Mouse (Mus musculus) stomach, postnatal 0 days (tissue): ENCODE measurements around the gene Zim1. TPM values are rescaled to one million over a fixed set of nuclear protein-coding genes. Genes with fewer than 3 reads are reported as not detected.

Experiments used
- ATAC-seq: fragments of 200-750 bp; cut with Nextera tagmentation; 2 replicates; pipeline ENCODE4 v1.8.0; 2017; ENCODE audit not compliant: low FRiP score, low TSS enrichment
- DNase-seq: peaks from one replicate; pipeline ENCODE4 v3.0.0-alpha.2; 2016; ENCODE audit warnings: low spot score
- H3K27ac ChIP-seq: fragments of 300-500 bp; sonication (generic); replicated peaks from 2 replicates; pipeline ENCODE4 v1.5.1; 2014; ENCODE audit warnings: mild to moderate bottlenecking, control low read depth
- H3K27me3 ChIP-seq: fragments of 300-500 bp; sonication (generic); 2 replicates; pipeline ENCODE4 v1.6.1; 2014; ENCODE audit warnings: low read length; ENCODE audit not compliant: control insufficient read depth, insufficient read depth
- H3K36me3 ChIP-seq: fragments of 300-500 bp; sonication (generic); 2 replicates; pipeline ENCODE4 v1.6.1; 2014; ENCODE audit warnings: low read length, mixed read lengths; ENCODE audit not compliant: control insufficient read depth, insufficient read depth
- H3K4me1 ChIP-seq: fragments of 300-500 bp; sonication (generic); replicated peaks from 2 replicates; pipeline ENCODE4 v1.6.1; 2014; ENCODE audit warnings: antibody characterized with exemption; ENCODE audit not compliant: control insufficient read depth, insufficient read depth
- H3K4me2 ChIP-seq: fragments of 300-500 bp; sonication (generic); replicated peaks from 2 replicates; pipeline ENCODE4 v1.6.1; 2014; ENCODE audit warnings: low read depth, mild to moderate bottlenecking, control low read depth, moderate library complexity
- H3K4me3 ChIP-seq: fragments of 300-500 bp; sonication (generic); 2 replicates; pipeline ENCODE4 v1.5.1; 2014; ENCODE audit warnings: low read depth, low read length, control low read depth
- H3K9ac ChIP-seq: fragments of 300-500 bp; sonication (generic); 2 replicates; pipeline ENCODE4 v1.6.1; 2014; ENCODE audit warnings: mild to moderate bottlenecking, low read length, control low read depth, mixed read lengths
- H3K9me3 ChIP-seq: fragments of 300-500 bp; sonication (generic); 2 replicates; pipeline ENCODE4 v1.6.1; 2016; ENCODE audit warnings: low read length; ENCODE audit not compliant: control insufficient read depth
- CTCF ChIP-seq: IDR thresholded peaks from 2 replicates; pipeline ENCODE4 v1.5.1; 2016; ENCODE audit warnings: antibody characterized with exemption, low read depth, mild to moderate bottlenecking, moderate library complexity
- EP300 ChIP-seq: optimal IDR thresholded peaks from 2 replicates; pipeline ENCODE3; 2016; ENCODE audit warnings: antibody characterized with exemption
- WGBS: fragments of 180-500 bp; shearing (Covaris S2); extraction: QIAGEN DNeasy Blood & Tissue Kit; methylation state at CpG from one replicate; pipeline ENCODE4 v1.1.7; 2014; 5-methylcytosine and 5-hydroxymethylcytosine counted together
- polyA plus RNA-seq: library from polyadenylated mRNA; unstranded; fragments of >200 nt; fragmentation: Nextera tagmentation; extraction: Ambion mirVana; gene quantifications from 2 replicates; pipeline ENCODE4 v1.2.1, GENCODE M21; 2015

The Zim1 gene
- polyA plus RNA-seq, 1 experiment from 2014 or later = 1.9 TPM

GRCm38 (mm10) chr7:6638076-6638475 is 58.2 kb downstream of the Zim1 start:
- H3K36me3 ChIP-seq = no peaks in the 10 kb centered on the region
- no peak overlapping the region for H3K27ac ChIP-seq
- no peaks in the 10 kb centered on the region for H3K27me3 ChIP-seq
- no peaks in the 10 kb centered on the region for H3K9me3 ChIP-seq
- TF ChIP-seq CTCF = no peak
- TF ChIP-seq EP300 = no peak
- H3K4me3 ChIP-seq = no peak overlapping the region
- 89% methylated on average over 4 of the region's 4 CpGs for WGBS
- H3K9ac ChIP-seq = no peak overlapping the region
- H3K4me2 ChIP-seq = no peak overlapping the region
- ATAC-seq (no peak), DNase-seq (no peak)
- H3K4me1 ChIP-seq = no peaks in the 10 kb centered on the region

- no peak overlapping the region for H3K27ac ChIP-seq
- WGBS = 87% methylated on average over 4 of the region's 4 CpGs
- ATAC-seq (no peak), DNase-seq (no peak)
- no peaks in the 10 kb centered on the region for H3K27me3 ChIP-seq
- TF ChIP-seq CTCF (no peak), EP300 (no peak)
- no peaks in the 10 kb centered on the region for H3K36me3 ChIP-seq
- H3K9me3 ChIP-seq = no peaks in the 10 kb centered on the region
- H3K4me2 ChIP-seq = no peak overlapping the region
- H3K9ac ChIP-seq = no peak overlapping the region
- no peaks in the 10 kb centered on the region for H3K4me1 ChIP-seq
- no peak overlapping the region for H3K4me3 ChIP-seq
Observed at GRCm38 (mm10) chr7:6636741-6637140, 59.5 kb downstream of the Zim1 start.

- DNase-seq (no peak), ATAC-seq (no peak)
Observed at GRCm38 (mm10) chr7:6635831-6636230, 60.4 kb downstream of the Zim1 start.

More at GRCm38 (mm10) chr7:6635831-6636230, 60.4 kb downstream of the Zim1 start:
- H3K9ac ChIP-seq = no peak overlapping the region
- no peak overlapping the region for H3K4me3 ChIP-seq
- WGBS = 64% methylated on average over 3 of the region's 3 CpGs
- no peaks in the 10 kb centered on the region for H3K9me3 ChIP-seq
- H3K27me3 ChIP-seq = no peaks in the 10 kb centered on the region
- no peaks in the 10 kb centered on the region for H3K4me1 ChIP-seq
- no peak overlapping the region for H3K27ac ChIP-seq
- TF ChIP-seq EP300 (no peak), CTCF (no peak)
- no peak overlapping the region for H3K4me2 ChIP-seq
- H3K36me3 ChIP-seq = no peaks in the 10 kb centered on the region

Other genes with a start within 250 kb of the Zim1 start
- gene Olfr1336, start 240.3 kb downstream of the Zim1 start, polyA plus RNA-seq = not detected in 2 replicates
- not detected in 2 replicates for gene Olfr1346, start 229.3 kb downstream of the Zim1 start, polyA plus RNA-seq
- not detected in 2 replicates for gene Olfr5, start 209.5 kb downstream of the Zim1 start, polyA plus RNA-seq
- gene Olfr1347, start 196.7 kb downstream of the Zim1 start, polyA plus RNA-seq = not detected in 2 replicates
- gene Olfr1348, start 187.7 kb downstream of the Zim1 start, polyA plus RNA-seq = not detected in 2 replicates
- 0.02 TPM in 1 of 2 replicates, not detected in the other for gene Olfr1349, start 173.5 kb downstream of the Zim1 start, polyA plus RNA-seq
- not detected in 2 replicates for gene Olfr1350, start 131.6 kb downstream of the Zim1 start, polyA plus RNA-seq
- 26.0 and 26.8 TPM in 2 replicates for gene Peg3, start 34.0 kb upstream of the Zim1 start, polyA plus RNA-seq
- 1.0 and 1.4 TPM in 2 replicates for gene Usp29, start 34.1 kb upstream of the Zim1 start, polyA plus RNA-seq